Mouse (Mus musculus) forebrain, embryonic 15.5 days (tissue): ENCODE results near the gene Ppt1. TPM values are rescaled to one million over a fixed set of nuclear protein-coding genes. Genes with fewer than 3 reads are reported as not detected.

Experiments used
- ATAC-seq: fragments of 200-750 bp; cut with Nextera tagmentation; replicated peaks from 2 replicates; pipeline ENCODE4 v1.8.0; 2017; ENCODE audit warnings: mild to moderate bottlenecking, moderate TSS enrichment, moderate library complexity
- H3K27ac ChIP-seq: fragments of 300-500 bp; sonication (generic); replicated peaks from 2 replicates; pipeline ENCODE4 v1.5.1; 2015; ENCODE audit warnings: mild to moderate bottlenecking, inconsistent platforms
- H3K27me3 ChIP-seq: fragments of 300-500 bp; sonication (generic); 2 replicates; pipeline ENCODE4 v1.6.1; 2015; ENCODE audit warnings: inconsistent platforms
- H3K36me3 ChIP-seq: fragments of 300-500 bp; sonication (generic); 2 replicates; pipeline ENCODE4 v1.6.1; 2015; ENCODE audit warnings: mild to moderate bottlenecking, inconsistent platforms
- H3K4me1 ChIP-seq: fragments of 300-500 bp; sonication (generic); 2 replicates; pipeline ENCODE4 v1.6.1; 2015; ENCODE audit warnings: inconsistent platforms
- H3K4me2 ChIP-seq: fragments of 300-500 bp; sonication (generic); replicated peaks from 2 replicates; pipeline ENCODE4 v1.6.1; 2015; ENCODE audit warnings: mild to moderate bottlenecking, inconsistent platforms
- H3K4me3 ChIP-seq: fragments of 300-500 bp; sonication (generic); 2 replicates; pipeline ENCODE4 v1.5.1; 2015; ENCODE audit warnings: mild to moderate bottlenecking, inconsistent platforms
- H3K9ac ChIP-seq: fragments of 300-500 bp; sonication (generic); replicated peaks from 2 replicates; pipeline ENCODE4 v1.6.1; 2015; ENCODE audit warnings: mild to moderate bottlenecking, inconsistent platforms
- H3K9me3 ChIP-seq: fragments of 300-500 bp; sonication (generic); 2 replicates; pipeline ENCODE4 v1.6.1; 2016; ENCODE audit warnings: inconsistent platforms
- WGBS: fragments of 180-500 bp; shearing (Covaris S2); methylation state at CpG from one replicate; pipeline ENCODE4 v1.1.7; 2015; ENCODE audit warnings: mixed read lengths; 5-methylcytosine and 5-hydroxymethylcytosine counted together
- polyA plus RNA-seq: library from polyadenylated mRNA; unstranded; fragments of >200 nt; fragmentation: Nextera tagmentation; extraction: Ambion mirVana; gene quantifications from 2 replicates; pipeline ENCODE4 v1.2.1, GENCODE M21; 2015

Gene Ppt1
- polyA plus RNA-seq, 1 experiment from 2014 or later: 71.6 TPM

- Histone ChIP-seq H3K4me2 (no peak overlapping the region), H3K27ac (peak overlapping the region; percentile 90), H3K9me3 (no peaks in the 10 kb centered on the region), H3K4me3 (no peak overlapping the region), H3K4me1 (peaks cover 31% of the 10 kb centered on the region), H3K9ac (no peak overlapping the region), H3K27me3 (no peaks in the 10 kb centered on the region), H3K36me3 (no peaks in the 10 kb centered on the region)
- peak; percentile 87 for ATAC-seq
- WGBS: 8% methylated on average over 3 of the region's 3 CpGs
Observed at GRCm38 (mm10) chr4:122890881-122891481, 54.9 kb downstream of the Ppt1 start.

GRCm38 (mm10) chr4:122891597-122891996, 55.6 kb downstream of the Ppt1 start:
- H3K27ac ChIP-seq: peak overlapping the region; percentile 90
- H3K36me3 ChIP-seq: no peaks in the 10 kb centered on the region
- no peak overlapping the region for H3K4me2 ChIP-seq
- H3K4me1 ChIP-seq: peaks cover 31% of the 10 kb centered on the region
- no peak overlapping the region for H3K4me3 ChIP-seq
- no peaks in the 10 kb centered on the region for H3K27me3 ChIP-seq
- H3K9ac ChIP-seq: no peak overlapping the region
- no peak for ATAC-seq
- WGBS: 2% methylated on average over 1 of the region's 1 CpGs
- H3K9me3 ChIP-seq: no peaks in the 10 kb centered on the region

GRCm38 (mm10) chr4:122892157-122892556, 56.1 kb downstream of the Ppt1 start:
- Histone ChIP-seq H3K36me3 (no peaks in the 10 kb centered on the region), H3K9ac (no peak overlapping the region), H3K4me3 (no peak overlapping the region), H3K4me2 (no peak overlapping the region), H3K9me3 (no peaks in the 10 kb centered on the region), H3K4me1 (peaks cover 27% of the 10 kb centered on the region), H3K27me3 (no peaks in the 10 kb centered on the region), H3K27ac (peak overlapping the region; percentile 90)
- WGBS: 79% methylated on average over 5 of the region's 5 CpGs
- ATAC-seq: no peak

- H3K27ac ChIP-seq: no peak overlapping the region
- H3K9ac ChIP-seq: no peak overlapping the region
- H3K4me3 ChIP-seq: no peak overlapping the region
- 0 out of 2 replicates have a peak, but pooled peaks cover under 1% of the 10 kb centered on the region for H3K4me1 ChIP-seq
- H3K4me2 ChIP-seq: no peak overlapping the region
- ATAC-seq: no peak
- WGBS: 81% methylated on average over 4 of the region's 4 CpGs
- no peaks in the 10 kb centered on the region for H3K27me3 ChIP-seq
- H3K36me3 ChIP-seq: no peaks in the 10 kb centered on the region
- H3K9me3 ChIP-seq: no peaks in the 10 kb centered on the region
Observed at GRCm38 (mm10) chr4:122897750-122898149, 61.7 kb downstream of the Ppt1 start.

GRCm38 (mm10) chr4:122898313-122898712, 62.3 kb downstream of the Ppt1 start:
- Histone ChIP-seq H3K27ac (no peak overlapping the region), H3K4me3 (no peak overlapping the region), H3K36me3 (no peaks in the 10 kb centered on the region), H3K9ac (no peak overlapping the region), H3K4me2 (no peak overlapping the region), H3K9me3 (no peaks in the 10 kb centered on the region), H3K27me3 (no peaks in the 10 kb centered on the region), H3K4me1 (no peaks in the 10 kb centered on the region)
- 18% methylated on average over 5 of the region's 5 CpGs for WGBS
- ATAC-seq: no peak

- no peak overlapping the region for H3K4me3 ChIP-seq
- no peaks in the 10 kb centered on the region for H3K4me1 ChIP-seq
- 29% methylated on average over 6 of the region's 6 CpGs for WGBS
- H3K9me3 ChIP-seq: no peaks in the 10 kb centered on the region
- no peak overlapping the region for H3K4me2 ChIP-seq
- H3K9ac ChIP-seq: no peak overlapping the region
- H3K27ac ChIP-seq: no peak overlapping the region
- H3K27me3 ChIP-seq: no peaks in the 10 kb centered on the region
- no peak for ATAC-seq
- no peaks in the 10 kb centered on the region for H3K36me3 ChIP-seq
Observed at GRCm38 (mm10) chr4:122902156-122902555, 66.1 kb downstream of the Ppt1 start.

GRCm38 (mm10) chr4:122903709-122904108, 67.7 kb downstream of the Ppt1 start:
- H3K27ac ChIP-seq: no peak overlapping the region
- no peaks in the 10 kb centered on the region for H3K27me3 ChIP-seq
- peaks cover 1% of the 10 kb centered on the region; the same call in 1 of the 2 replicates for H3K4me1 ChIP-seq
- H3K9me3 ChIP-seq: no peaks in the 10 kb centered on the region
- no peak overlapping the region for H3K4me3 ChIP-seq
- H3K36me3 ChIP-seq: no peaks in the 10 kb centered on the region
- no peak overlapping the region for H3K4me2 ChIP-seq
- H3K9ac ChIP-seq: no peak overlapping the region
- WGBS: 92% methylated on average over 3 of the region's 3 CpGs
- no peak for ATAC-seq

GRCm38 (mm10) chr4:122905359-122905758, 69.3 kb downstream of the Ppt1 start:
- Histone ChIP-seq H3K9ac (no peak overlapping the region), H3K27ac (no peak overlapping the region), H3K9me3 (no peaks in the 10 kb centered on the region), H3K27me3 (no peaks in the 10 kb centered on the region), H3K4me1 (peaks cover 14% of the 10 kb centered on the region), H3K4me2 (no peak overlapping the region), H3K36me3 (no peaks in the 10 kb centered on the region), H3K4me3 (no peak overlapping the region)
- ATAC-seq: no peak
- 80% methylated on average over 10 of the region's 10 CpGs for WGBS

Other genes with a start within 250 kb of the Ppt1 start
- gene 9530002B09Rik, start 147.0 kb upstream of the Ppt1 start, polyA plus RNA-seq: not detected in 2 replicates
- 62.4 and 62.9 TPM in 2 replicates for gene Cap1, start 49.8 kb downstream of the Ppt1 start, polyA plus RNA-seq
- gene Mfsd2a, start 124.9 kb downstream of the Ppt1 start, polyA plus RNA-seq: 33.4 and 35.4 TPM in 2 replicates
- 88.8 and 91.3 TPM in 2 replicates for gene Mycl, start 159.4 kb downstream of the Ppt1 start, polyA plus RNA-seq
- 31.6 and 33.5 TPM in 2 replicates for gene Trit1, start 180.4 kb downstream of the Ppt1 start, polyA plus RNA-seq